Mouse (Mus musculus) liver, adult 2 months (tissue): ENCODE measurements around the gene P2rx7. TPM values are rescaled to one million over a fixed set of nuclear protein-coding genes. Genes with fewer than 3 reads are reported as not detected.
A peak's percentile ranks its signal among the peaks of the same experiment; 100 is the strongest.

Experiments used
- DNase-seq: peaks from one replicate; pipeline ENCODE4 v3.0.0-alpha.2; 2011; ENCODE audit warnings: low read depth, low spot score; ENCODE audit errors: extremely low read depth
- H3K27ac ChIP-seq: fragments of 200-500 bp; replicated peaks from 2 replicates; pipeline ENCODE4 v1.5.1; 2012; ENCODE audit warnings: low read depth, mild to moderate bottlenecking, control low read depth, inconsistent platforms, low read length; ENCODE audit not compliant: insufficient read depth
- H3K27me3 ChIP-seq: fragments of 200-500 bp; 2 replicates; pipeline ENCODE4 v1.6.1; 2012; ENCODE audit warnings: mild to moderate bottlenecking, moderate library complexity, low read length, inconsistent platforms; ENCODE audit not compliant: control insufficient read depth, insufficient read depth
- H3K36me3 ChIP-seq: fragments of 200-500 bp; 2 replicates; pipeline ENCODE4 v1.6.1; 2012; ENCODE audit warnings: low read length, inconsistent platforms; ENCODE audit not compliant: control insufficient read depth, insufficient read depth
- H3K4me1 ChIP-seq: fragments of 200-500 bp; 2 replicates; pipeline ENCODE4 v1.6.1; 2011; ENCODE audit warnings: low read length; ENCODE audit not compliant: control insufficient read depth, insufficient read depth
- H3K4me3 ChIP-seq: fragments of 200-500 bp; 2 replicates; pipeline ENCODE4 v1.5.1; 2011; ENCODE audit warnings: low read depth, mild to moderate bottlenecking, control low read depth, low read length, moderate library complexity; ENCODE audit not compliant: insufficient read depth
- H3K79me2 ChIP-seq: fragments of 200-500 bp; 2 replicates; pipeline ENCODE4 v1.6.1; 2012; ENCODE audit warnings: inconsistent platforms, mild to moderate bottlenecking, low read length, moderate library complexity; ENCODE audit not compliant: control insufficient read depth, insufficient read depth
- H3K9ac ChIP-seq: fragments of 200-500 bp; 2 replicates; pipeline ENCODE4 v1.6.1; 2012; ENCODE audit warnings: low read depth, mild to moderate bottlenecking, control low read depth, inconsistent platforms, low read length
- CTCF ChIP-seq: fragments of 200-500 bp; IDR thresholded peaks from 2 replicates; pipeline ENCODE4 v1.5.1; 2011; ENCODE audit warnings: low read depth, low read length, control low read depth
- POLR2A ChIP-seq: fragments of 200-500 bp; IDR thresholded peaks from 2 replicates; pipeline ENCODE4 v1.6.1; 2011; ENCODE audit warnings: low read length, control low read depth; ENCODE audit not compliant: insufficient read depth; ENCODE audit errors: extremely low read depth
- WGBS: fragments of 180-500 bp; shearing (Covaris S2); methylation state at CpG from one replicate; pipeline ENCODE4 v1.1.7; 2018; 5-methylcytosine and 5-hydroxymethylcytosine counted together
- polyA plus RNA-seq: library from polyadenylated mRNA; depleted of rRNA; stranded (reverse); fragments of >200 nt; gene quantifications from 2 replicates; pipeline ENCODE4 v1.2.3, GENCODE M21; 2012; rRNA removed
- total RNA-seq: library from RNA; depleted of rRNA; stranded (reverse); fragments of >200 nt; gene quantifications from 2 replicates; pipeline ENCODE4 v1.2.3, GENCODE M21; 2014; rRNA removed

P2rx7 gene
- total and polyA plus RNA-seq, 2 experiments: 2.2 to 2.7 TPM

GRCm38 (mm10) chr5:122731321-122731720 lies 87.6 kb downstream of the P2rx7 start:
- 60% methylated on average over 8 of the region's 8 CpGs for WGBS
- no peak overlapping the region for H3K4me3 ChIP-seq
- H3K27me3 ChIP-seq: no peaks in the 10 kb centered on the region
- TF ChIP-seq POLR2A: no peak
- peak; percentile 93 for TF ChIP-seq CTCF
- no peak overlapping the region for H3K27ac ChIP-seq
- peak; percentile 33 for DNase-seq
- no peaks in the 10 kb centered on the region for H3K4me1 ChIP-seq
- peaks cover 8% of the 10 kb centered on the region; the same call in 1 of the 2 replicates for H3K36me3 ChIP-seq
- H3K9ac ChIP-seq: no peak overlapping the region
- no peaks in the 10 kb centered on the region for H3K79me2 ChIP-seq

- 56% methylated on average over 15 of the region's 15 CpGs for WGBS
- Histone ChIP-seq H3K79me2 (no peaks in the 10 kb centered on the region), H3K36me3 (peaks cover 8% of the 10 kb centered on the region; the same call in 1 of the 2 replicates), H3K27ac (peak overlapping the region; percentile 62), H3K4me1 (no peaks in the 10 kb centered on the region), H3K4me3 (no peak overlapping the region), H3K27me3 (no peaks in the 10 kb centered on the region), H3K9ac (0 out of 2 replicates have a peak overlapping the region, but pooled peaks have one; percentile 20)
- peak; percentile 12 for DNase-seq
- no peak for TF ChIP-seq CTCF
These were observed 88.4 kb downstream of the P2rx7 start for GRCm38 (mm10) chr5:122731991-122732673.

DNA sequence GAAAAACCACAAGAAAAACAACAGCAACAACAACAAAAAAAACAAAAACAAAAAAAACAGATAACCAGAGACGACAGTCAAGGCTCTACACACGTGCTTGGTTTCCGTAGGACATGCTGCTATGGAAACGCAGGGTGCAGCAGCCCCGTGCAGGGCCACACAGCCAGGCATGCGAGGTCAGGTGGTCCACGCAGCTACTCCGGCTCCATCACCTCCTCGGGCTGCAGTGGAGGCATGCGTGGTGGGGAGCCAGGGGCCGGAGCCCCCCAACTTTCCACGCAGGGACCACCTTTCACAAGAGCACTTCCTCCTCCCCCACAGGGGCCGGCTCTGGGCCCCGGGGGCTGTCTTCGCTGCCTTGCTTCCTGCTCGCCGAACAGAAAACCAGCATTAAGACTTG lies 90.2 kb downstream of the P2rx7 start:
- Histone ChIP-seq H3K4me3 (no peak overlapping the region), H3K79me2 (no peaks in the 10 kb centered on the region)
- WGBS: 88% methylated on average over 17 of the region's 17 CpGs

DNA sequence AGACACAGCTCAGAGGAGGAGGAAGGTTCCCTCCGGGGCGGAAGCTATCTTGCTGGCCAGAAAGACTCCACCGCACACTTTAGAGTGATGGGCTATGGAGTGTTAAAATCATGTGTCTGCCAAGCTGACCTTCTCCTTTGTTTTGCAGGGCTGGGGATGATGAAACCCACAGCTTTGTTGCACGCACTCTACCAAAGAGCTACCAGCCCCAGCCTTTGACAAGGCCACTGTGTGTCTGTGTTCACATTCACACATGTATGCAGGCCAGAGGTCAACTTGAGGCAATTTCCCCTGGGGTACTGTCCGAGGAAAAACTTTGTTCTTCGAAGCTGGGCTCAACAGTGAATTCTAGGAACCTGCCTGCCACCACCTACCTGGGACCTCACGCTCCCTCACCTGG lies 92.1 kb downstream of the P2rx7 start:
- Histone ChIP-seq H3K36me3 (no peaks in the 10 kb centered on the region), H3K27ac (no peak overlapping the region), H3K79me2 (no peaks in the 10 kb centered on the region), H3K27me3 (no peaks in the 10 kb centered on the region), H3K9ac (no peak overlapping the region), H3K4me3 (no peak overlapping the region), H3K4me1 (no peaks in the 10 kb centered on the region)
- 78% methylated on average over 7 of the region's 7 CpGs for WGBS
- TF ChIP-seq CTCF (no peak), POLR2A (no peak)
- no peak for DNase-seq

More for the DNA sequence above, 90.2 kb downstream of the P2rx7 start:
- no peak for DNase-seq
- H3K9ac ChIP-seq: no peak overlapping the region
- H3K4me1 ChIP-seq: no peaks in the 10 kb centered on the region
- H3K36me3 ChIP-seq: no peaks in the 10 kb centered on the region
- H3K27ac ChIP-seq: no peak overlapping the region
- TF ChIP-seq CTCF (no peak), POLR2A (no peak)
- H3K27me3 ChIP-seq: no peaks in the 10 kb centered on the region

DNA sequence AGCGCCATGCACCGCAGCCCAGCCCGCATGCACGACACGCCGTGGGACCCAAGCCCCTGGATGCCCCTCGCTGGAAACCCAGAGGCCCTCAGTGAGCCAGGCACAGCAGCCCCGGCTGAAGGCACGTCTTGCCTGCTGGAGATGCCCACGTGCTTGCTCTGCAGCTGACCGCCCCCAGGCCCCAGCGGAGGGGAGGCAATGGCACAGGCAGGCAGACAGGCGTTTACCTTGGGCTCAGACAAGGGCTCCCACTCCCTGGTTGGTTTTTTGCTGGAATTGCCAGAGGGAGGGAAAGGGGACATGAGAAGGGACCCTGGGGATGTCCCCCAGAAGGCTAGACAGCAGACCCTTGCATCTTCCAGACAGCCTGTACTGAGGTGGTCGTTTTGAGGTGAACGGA lies 93.0 kb downstream of the P2rx7 start:
- Histone ChIP-seq H3K9ac (no peak overlapping the region), H3K36me3 (no peaks in the 10 kb centered on the region), H3K27ac (no peak overlapping the region), H3K79me2 (no peaks in the 10 kb centered on the region), H3K4me3 (no peak overlapping the region), H3K4me1 (no peaks in the 10 kb centered on the region), H3K27me3 (no peaks in the 10 kb centered on the region)
- 93% methylated on average over 15 of the region's 15 CpGs for WGBS
- TF ChIP-seq CTCF: no peak
- no peak for TF ChIP-seq POLR2A
- no peak for DNase-seq

Other genes starting within 250 kb of the P2rx7 start
- gene Anapc7, start 222.2 kb upstream of the P2rx7 start, total RNA-seq: 12.1 and 12.6 TPM in 2 replicates
- 12.9 and 14.4 TPM in 2 replicates for gene Anapc7, start 222.2 kb upstream of the P2rx7 start, polyA plus RNA-seq
- 44.6 and 65.4 TPM in 2 replicates for gene Atp2a2, start 141.7 kb upstream of the P2rx7 start, total RNA-seq
- 46.0 and 50.5 TPM in 2 replicates for gene Atp2a2, start 141.7 kb upstream of the P2rx7 start, polyA plus RNA-seq
- gene Ift81, start 29.4 kb upstream of the P2rx7 start, total RNA-seq: 1.7 and 3.0 TPM in 2 replicates
- 0.14 and 0.38 TPM in 2 replicates for gene Ift81, start 29.4 kb upstream of the P2rx7 start, polyA plus RNA-seq
- 43.2 and 59.9 TPM in 2 replicates for gene P2rx4, start 63.6 kb downstream of the P2rx7 start, total RNA-seq
- gene P2rx4, start 63.6 kb downstream of the P2rx7 start, polyA plus RNA-seq: 50.1 and 59.5 TPM in 2 replicates
- gene Camkk2, start 135.5 kb downstream of the P2rx7 start, total RNA-seq: 6.3 and 8.3 TPM in 2 replicates
- 16.4 and 17.7 TPM in 2 replicates for gene Camkk2, start 135.5 kb downstream of the P2rx7 start, polyA plus RNA-seq
- gene Anapc5, start 177.4 kb downstream of the P2rx7 start, total RNA-seq: 93.9 and 99.0 TPM in 2 replicates
- 61.0 and 61.9 TPM in 2 replicates for gene Anapc5, start 177.4 kb downstream of the P2rx7 start, polyA plus RNA-seq
- 4.1 and 5.3 TPM in 2 replicates for gene Rnf34, start 206.1 kb downstream of the P2rx7 start, total RNA-seq
- gene Rnf34, start 206.1 kb downstream of the P2rx7 start, polyA plus RNA-seq: 3.4 TPM in 2 replicates